Mouse (Mus musculus) cerebral cortex, adult 2 months (tissue): ENCODE measurements around the gene Dnaja1.

Experiments used
- WGBS: fragments of 180-500 bp; shearing (Covaris S2); methylation state at CpG from one replicate; pipeline ENCODE4 v1.1.7; 2018; 5-methylcytosine and 5-hydroxymethylcytosine counted together

The Dnaja1 gene

DNA sequence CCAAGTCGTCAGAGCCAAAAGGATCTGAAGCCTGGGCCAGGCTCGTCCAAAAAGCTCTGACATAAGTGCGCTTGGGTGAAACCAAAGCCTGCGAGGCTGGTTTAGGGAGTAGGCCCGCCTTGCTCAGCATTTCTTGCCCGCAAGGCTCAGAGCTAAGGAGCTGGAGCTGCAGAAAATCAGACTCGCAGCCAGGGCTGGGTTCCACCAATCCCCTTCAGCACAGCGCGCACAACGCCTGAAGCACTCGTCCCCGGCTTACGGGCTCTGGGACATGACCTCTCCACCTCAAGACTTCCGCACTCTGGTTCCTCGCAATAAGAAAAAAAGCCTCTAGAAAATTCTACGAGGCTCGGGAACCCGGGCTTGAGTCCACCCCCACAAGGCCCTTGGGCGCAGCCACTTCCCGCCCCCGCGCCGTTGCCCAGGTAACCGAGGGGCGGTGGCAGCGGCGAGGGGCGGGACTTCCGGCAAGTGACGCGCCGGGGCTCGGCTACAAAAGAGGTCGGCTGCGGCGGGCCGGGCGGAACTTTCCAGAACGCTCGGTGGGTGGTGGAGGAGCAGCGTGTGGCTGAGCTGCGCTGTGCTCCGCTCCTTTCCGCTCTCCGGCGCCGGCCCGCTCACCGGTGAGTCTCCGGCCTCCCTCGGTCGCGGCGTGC is at the start of gene Dnaja1:
Dnaja1 (plus strand) TSS at position 140 of the 656 bp plus-strand sequence.
- under 1% methylated on average over 54 of the region's 54 CpGs for WGBS

DNA sequence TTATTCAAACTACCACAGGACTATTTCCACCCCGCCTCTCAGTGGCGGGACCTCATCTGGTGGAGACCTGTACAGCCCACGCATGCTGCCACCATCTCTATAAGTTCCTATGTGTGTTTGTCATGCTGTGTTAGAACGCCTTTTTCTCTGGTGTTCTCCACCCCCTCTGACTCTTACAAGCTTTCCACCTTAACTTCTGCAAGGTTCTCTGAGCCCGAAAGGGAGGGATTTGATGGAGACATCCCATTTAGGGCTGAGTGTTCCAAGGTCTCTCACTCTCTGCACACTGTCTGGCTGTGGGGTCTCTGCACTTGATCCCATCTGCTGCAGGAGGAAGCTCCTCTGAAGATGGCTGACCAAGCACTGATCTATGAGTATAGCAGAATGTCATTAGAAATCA is 48.4 kb upstream of the Dnaja1 start:
- WGBS, result 93% methylated on average over 5 of the region's 5 CpGs

DNA sequence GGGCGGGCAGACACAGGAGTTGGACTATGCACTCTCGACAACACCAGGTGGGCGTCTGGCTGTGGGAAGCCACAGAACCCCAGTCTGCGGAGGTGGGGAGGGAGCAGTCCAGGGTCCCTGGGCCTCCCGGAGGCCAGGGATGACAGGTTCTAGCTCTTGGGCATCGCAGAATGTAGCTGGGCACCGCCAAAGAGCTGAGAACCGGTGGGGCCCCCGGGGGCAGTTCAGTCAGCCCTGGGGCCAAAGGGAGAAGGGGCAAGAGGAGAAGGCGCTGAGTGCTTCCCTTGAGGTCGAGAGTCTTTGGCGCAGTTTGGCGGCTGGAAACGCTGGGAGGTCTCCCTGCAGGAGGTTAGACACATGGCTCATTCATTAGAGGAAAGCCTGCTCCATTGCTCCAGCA is 45.6 kb upstream of the Dnaja1 start:
- WGBS, result 21% methylated on average over 14 of the region's 14 CpGs

DNA sequence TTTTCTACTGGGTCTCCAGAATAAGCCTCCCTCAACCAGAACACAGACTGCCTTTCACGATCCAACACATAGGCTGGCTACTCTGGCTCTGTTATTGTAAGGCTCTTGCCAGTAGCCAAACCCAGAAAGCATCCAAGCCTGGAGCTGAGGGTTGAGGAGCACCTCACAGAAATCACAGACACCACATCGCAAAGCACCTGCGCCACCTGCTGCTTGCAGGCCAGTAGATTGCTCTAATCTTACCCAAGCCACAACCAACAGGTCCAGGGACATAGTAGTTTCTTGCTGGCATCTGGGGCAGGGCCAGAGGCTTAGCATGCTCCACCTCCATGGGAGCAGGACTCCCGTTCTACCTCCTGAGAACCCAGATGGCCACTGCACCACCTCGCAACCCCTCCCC is 44.8 kb upstream of the Dnaja1 start:
- 47% methylated on average over 5 of the region's 5 CpGs for WGBS

DNA sequence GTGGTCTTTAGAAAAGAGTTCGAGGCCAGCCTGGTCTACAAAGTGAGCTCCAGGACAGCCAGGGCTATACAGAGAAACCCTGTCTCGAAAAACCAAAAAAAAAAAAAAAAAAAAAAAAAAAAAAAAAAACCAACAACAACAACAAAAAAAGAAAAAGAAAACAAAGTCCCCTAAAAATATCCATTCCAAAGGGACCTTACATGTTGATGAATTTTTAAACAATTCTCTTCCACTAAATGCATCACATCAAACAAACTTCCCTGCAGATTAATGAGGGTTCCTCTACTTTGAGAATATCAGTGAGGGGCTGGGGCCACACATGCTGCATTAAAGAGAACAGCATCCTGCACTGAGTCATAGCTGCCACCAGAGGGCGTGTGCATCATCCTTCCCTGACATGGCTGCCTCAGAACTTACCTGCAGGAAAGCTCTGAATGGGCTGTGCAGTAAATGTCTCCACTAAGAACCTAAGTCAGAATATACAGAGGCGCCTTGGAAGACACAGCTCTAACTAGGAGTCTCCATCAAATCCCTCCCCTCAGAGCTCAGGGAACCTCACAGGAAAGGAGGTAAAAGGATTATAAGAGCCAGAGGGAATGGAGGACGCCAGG is 41.6 kb upstream of the Dnaja1 start:
- WGBS, result 58% methylated on average over 5 of the region's 5 CpGs

DNA sequence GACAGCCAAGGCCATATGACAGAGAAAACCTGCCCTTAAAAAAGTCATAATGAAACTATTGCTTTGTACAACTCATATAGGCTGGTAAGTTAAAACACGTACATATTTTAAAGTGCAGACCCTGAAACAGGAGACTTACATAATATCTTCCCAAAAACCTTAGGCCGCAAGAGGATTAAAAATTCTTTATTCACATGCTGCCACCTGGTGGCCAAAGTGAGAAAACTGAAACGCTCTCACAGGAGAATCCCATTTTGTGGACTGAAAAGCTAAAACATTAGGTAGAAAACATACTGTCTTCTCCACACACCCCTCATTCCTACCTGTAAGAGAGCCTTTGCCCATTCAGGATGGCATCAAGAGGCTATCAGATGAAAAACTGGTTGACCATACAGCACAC is 40.0 kb upstream of the Dnaja1 start:
- 3% methylated on average over 3 of the region's 3 CpGs for WGBS

DNA sequence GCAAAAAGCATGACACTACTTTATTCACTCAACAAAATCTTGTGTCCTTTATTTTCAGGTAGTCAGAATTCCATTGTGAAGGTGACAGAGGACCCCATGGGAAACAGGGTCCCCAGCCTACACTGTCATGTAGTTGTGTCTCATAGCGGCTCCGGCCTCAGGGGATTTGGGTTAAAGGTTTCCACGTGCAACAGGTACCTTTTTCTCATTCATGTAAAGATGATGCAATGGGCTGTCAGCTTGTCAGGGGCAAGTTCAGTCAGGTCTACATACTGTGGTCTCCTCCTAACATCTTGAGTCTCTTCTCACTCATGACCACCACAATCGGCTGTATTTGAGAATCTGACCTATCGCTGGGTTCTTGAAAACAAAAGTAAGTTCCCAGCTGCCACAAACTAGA is 39.6 kb upstream of the Dnaja1 start:
- WGBS, result 94% methylated on average over 5 of the region's 5 CpGs

DNA sequence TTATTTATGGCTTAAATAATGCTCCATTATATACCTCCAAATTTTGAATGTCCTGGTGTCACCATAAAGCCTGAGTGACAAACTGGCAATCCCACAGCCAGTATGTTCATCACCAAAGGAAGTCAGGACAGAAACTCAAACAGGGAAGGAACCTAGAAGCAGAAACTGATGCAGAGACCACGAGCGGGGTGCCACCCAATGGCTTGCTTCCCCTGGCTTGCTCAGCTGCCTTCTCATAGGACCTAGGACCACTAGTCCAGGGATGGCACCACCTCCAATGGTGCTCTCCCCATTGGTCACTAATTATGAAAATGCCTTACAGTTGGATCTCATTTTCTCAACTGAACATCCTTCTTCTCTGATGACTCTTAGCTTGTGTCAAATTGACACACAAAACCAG is 38.6 kb upstream of the Dnaja1 start:
- 80% methylated on average over 2 of the region's 2 CpGs for WGBS

DNA sequence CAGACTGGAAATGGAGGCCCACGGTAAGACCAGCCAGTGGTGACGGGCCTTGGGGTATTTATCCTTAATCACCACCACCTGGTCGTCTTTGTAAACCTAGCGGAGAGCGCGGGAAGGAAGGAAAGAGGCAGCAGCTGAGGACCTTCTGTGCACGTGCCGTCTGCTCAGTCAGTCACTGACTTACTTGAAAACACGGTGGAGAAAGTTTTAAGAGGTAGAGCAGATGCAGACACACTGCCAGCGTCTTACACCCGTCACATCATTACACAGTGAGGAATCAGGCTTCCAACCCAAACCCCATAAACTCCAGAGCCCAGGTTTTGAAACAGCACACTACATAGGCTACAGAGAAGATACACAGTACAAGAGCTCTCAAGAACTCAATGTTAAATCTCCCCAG is 30.9 kb upstream of the Dnaja1 start:
- WGBS, result 88% methylated on average over 11 of the region's 11 CpGs

DNA sequence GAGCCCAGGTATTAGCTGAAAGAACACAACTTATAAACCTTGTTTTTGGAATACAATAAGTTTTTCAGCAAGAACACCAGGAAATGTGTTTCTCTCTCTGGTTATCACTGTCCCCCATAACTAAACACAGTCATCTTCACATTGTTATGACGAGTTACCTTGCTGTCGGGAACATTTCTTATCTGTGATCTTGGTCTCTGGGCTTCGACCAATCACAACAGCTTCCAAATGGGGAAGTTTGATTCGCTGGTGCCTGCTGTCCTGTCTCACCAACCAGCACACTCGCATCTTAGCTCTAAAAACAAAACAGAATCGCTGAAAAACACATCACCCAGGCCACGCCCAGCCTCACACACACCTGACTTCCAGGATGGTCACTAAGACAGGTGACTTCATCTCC is 24.9 kb upstream of the Dnaja1 start:
- 83% methylated on average over 7 of the region's 7 CpGs for WGBS

DNA sequence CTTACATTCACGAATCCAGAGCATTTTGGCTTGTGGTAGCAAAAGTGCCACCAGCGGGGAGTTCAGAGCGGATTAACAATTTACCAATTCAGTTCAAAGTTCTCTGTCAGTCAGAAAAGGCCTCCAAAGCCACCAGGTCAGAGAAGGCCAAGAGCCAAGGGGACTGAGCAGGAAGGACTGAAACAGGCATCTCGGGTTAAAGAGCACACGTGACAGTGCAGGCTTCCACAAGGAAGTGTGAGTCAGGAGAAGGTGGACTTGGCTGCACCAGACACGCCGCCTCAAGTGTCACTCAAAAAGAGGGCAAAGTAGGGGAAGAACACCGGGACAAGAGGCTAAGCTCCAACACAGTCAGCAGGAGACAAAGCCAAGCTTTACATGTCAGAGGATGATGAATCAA is 21.7 kb upstream of the Dnaja1 start:
- 86% methylated on average over 8 of the region's 8 CpGs for WGBS

DNA sequence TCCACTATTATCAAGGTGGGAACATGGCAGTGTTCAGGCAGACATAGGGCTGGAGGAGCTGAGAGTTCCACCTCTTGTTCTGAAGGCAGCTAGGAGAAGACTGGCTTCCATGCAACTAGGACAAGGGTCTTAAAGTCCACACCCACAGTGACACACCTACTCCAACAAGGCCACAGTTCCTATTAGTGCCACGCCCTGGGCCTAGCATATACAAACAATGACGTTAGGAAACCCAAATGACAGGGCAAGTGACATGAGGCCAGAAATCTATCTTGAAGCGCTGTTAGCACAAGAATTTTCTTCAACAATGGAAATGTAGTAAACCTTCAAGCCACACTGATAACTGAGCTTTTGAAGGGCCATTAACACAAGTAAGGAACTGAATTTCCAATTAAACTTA is 20.2 kb upstream of the Dnaja1 start:
- 89% methylated on average over 3 of the region's 3 CpGs for WGBS

DNA sequence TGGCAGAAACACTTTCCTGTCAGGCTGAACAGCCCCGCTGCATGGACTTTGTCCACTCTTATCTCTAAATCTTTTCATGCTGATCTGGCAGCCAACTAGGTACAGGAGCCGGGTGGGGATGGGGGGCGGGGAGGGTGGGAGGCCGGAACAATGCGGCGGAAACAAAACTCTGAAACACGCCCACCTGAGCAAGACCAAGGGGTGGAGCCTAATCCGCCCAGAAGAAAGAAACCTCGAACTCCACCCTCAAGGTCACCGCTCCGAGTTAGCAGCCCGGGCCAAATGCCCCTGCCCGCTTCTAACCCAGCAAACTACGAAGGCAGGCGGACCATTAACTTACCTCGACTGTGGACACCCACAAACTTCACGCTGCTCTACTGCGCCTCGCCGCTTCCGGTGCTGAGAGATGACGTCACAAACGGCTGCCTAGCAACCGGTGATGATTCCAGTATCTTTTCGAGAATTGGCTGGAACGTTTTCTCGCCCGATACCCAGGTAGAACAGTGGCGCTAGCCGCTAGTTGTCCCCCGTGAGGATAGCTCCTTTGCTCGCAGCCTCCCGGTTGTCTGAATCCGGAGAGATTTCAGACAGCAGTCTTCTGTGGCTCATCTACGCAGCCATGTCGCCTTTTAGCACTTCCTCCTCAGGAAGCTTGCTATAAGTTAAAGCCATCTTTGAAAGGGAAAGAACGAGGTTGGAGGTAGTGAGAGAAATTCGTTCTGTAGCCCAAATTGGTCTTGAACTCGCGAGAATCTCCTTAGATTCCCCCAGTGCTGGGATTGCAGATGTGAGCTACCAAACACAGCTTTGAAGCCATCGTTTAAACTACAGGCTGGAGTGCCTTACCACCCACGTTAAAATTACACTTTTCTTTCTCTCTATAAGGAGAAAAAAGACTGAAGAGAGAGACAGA is 18.9 kb upstream of the Dnaja1 start, which contains the start of gene Aptx:
Aptx (minus strand) TSS at position 398 of the 913 bp plus-strand sequence.
- under 1% methylated on average over 42 of the region's 42 CpGs for WGBS

DNA sequence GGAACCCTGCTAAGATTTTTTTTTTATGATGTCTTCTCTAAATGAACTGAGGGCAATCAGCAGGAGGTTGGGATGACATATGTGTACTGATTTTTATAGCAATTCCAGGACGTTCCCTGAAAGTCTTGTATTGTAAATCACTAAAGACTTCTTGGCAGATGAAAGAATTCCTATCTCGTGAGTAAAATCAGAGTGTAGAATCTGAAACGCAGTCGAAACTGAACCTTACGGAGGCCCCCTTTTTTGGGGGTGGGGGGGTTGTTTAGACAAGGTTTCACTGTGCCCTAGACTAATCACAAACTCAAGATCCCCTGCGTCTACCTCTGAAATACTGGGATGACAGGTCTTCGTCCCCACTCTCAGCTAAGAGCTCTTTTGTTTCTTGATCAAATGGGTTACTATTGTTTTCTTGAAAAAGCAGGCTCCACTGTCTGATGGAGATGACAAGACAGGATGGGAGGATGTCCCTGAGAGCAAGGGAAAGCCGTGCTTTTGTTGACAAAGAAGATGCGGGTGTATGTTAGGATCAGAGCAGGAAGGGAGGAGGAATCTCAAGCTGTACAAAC is 18.2 kb upstream of the Dnaja1 start:
- WGBS, result 6% methylated on average over 9 of the region's 9 CpGs

DNA sequence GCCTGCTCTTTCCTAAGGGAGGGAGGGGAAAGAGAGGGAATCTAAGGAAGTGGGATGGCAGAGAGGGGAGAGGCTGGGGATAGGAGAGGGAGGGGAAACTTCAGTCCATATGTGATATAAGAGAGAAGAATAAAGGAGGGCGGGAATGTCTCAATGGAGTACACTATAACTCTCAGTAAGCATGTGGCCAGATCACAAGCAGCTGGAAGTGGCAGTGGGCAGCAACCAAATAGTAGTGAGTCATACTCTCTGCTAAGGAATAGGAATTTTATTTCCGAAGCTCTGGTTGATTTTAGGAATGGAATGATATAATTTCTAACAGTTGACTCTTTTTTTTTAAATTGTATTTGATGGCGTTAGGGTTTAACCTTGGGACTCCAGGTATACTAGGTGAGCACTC is 4.8 kb upstream of the Dnaja1 start:
- 83% methylated on average over 3 of the region's 3 CpGs for WGBS

DNA sequence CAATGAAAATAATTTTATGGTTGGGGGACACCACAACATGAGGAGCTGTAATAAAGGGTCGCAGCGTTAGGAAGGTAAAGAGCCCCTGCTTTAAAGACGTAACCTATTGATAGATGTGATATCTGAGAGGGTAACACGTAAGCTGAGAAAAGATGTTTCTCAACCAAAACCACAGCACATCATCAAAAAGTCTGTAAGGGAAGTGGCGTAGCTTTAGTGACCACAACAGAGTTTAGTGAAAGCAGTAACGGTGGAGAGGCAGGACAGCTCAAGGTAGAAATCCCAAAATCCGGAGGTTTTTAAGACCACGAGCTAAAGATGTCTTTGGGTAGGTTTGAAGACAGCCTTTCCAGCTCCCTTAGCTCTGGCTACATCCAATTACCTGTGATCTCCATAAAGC is 1.0 kb upstream of the Dnaja1 start:
- 94% methylated on average over 8 of the region's 8 CpGs for WGBS

DNA sequence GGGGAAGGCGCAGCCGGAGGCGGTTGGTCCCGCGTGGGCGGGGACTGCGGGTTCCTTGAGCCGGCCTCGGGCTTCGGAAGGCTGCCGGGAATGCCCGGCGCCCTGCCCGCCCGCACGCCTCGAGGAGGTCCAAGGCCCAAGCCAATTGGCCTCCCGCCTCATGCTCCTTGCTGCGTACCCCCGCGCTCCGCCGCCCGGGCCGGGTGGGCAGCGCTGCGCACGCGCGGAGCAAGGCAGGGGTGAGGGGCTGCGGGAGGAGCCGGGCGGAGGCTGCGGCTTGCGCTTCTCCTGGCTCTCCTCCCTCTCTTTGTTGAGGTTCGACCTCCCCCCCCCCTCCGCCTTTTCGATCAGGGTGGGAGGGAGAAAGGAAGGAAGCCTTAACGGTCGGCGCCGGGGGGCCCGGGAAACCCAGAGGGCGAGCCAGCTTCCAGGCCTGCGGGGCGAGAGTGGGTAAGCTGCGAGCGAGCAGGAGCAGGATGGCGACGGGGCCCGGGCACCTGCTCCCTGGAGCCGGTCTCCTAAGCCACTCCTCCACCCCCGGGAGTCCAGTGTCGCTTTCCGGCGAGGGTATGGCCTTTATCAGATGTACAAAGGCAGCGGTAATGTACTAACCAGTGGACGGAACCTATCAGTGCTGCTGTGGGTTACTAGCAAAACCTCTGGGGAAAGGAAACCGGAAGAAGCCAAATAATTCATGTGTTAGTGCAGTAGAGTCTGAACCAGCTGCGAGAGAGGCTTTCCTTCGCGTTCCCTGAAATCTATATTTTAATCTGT is 924 bp downstream of the Dnaja1 start:
- 1% methylated on average over 56 of the region's 62 CpGs for WGBS

DNA sequence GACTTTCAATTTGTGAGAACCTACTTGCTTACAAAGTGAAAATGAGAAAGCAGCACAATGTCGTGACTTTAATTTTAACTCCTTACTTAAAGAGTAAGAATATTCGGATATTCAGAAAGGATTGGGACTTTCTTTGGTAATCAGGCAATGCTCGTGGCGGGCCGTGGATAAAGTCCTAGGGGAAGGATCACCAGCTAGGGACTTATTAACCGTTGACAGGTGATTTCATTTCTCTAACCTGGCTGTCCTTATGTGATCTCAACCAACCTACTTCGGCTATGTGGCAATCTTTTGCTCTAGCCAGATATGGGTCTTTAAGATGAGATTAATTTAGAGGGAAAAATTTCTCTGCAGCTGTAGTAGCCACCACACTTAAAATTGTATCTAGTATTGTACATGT is 3.2 kb downstream of the Dnaja1 start:
- WGBS, result 54% methylated on average over 7 of the region's 7 CpGs

DNA sequence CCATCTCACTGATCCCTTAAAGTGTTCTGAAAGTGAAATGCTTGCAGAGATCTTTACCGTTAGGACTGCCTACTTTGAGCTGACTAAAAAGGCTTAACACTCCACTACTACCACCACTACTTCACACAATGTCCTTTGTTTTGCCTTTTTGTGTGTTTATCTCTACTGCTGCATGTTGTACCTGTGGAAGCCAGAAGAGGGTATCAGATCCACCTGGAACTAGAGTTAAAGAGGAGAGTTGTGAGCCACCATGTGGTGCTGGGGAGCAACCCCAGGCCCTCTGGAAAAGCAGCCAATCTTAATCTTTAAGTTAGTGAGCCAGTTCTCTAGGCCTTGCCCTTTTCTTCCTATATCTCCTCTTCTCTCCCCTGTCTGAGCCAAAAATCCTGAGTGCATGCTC is 5.3 kb downstream of the Dnaja1 start:
- WGBS, result 38% methylated on average over 1 of the region's 1 CpGs

DNA sequence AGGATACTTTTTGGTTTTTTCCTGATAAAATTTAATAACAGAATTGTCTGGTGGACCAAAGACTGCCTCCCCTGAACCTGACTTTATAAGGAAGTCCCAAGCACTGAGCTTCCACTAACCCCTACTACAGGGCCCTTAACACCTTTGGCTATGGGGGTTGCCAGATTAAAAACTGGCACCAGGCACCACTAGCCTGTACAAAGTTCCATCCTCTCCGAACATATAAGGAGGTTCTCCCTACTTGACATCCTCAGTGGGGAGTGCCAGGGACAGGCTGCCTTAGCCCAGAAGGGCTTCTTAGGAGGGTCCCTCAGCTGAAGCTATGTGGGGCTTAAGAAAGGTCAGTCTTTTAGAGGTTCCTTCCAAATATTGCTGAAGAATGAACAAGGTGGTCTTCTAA is 13.4 kb downstream of the Dnaja1 start:
- WGBS, result 53% methylated on average over 1 of the region's 1 CpGs

DNA sequence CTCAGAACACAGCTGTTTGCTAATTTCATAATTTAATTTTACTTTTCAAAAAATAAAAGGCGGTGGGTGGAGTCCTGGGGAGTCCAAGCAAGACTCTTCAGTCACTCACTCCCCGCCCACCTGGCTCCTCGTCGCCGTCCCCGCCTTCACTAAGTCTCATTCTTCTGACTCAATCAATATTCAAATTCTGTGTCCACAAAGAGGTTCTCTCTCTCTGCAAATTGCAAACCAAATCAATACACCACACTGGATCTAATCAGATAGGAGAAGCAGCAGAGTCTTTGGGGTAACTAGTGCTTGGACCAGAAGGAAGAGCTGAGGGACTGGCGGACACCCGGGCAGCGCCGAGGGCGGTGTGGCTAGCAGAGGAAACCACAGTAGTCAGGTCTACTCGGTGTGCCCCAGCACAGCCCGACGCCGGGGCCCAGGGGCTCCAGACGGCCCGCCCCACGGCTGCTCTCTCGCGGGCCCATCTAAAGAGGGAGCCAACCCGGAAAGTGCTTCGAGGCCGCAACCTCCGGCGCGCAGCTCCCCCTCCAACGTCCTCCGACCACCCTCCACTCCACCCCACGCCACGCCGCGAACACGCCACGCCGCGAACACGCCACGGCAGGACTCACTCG is 35.3 kb downstream of the Dnaja1 start:
- WGBS, result under 1% methylated on average over 39 of the region's 39 CpGs
